Mouse (Mus musculus) lung, embryonic 14.5 days (tissue): ENCODE measurements around the gene Zdhhc20. TPM values are rescaled to one million over a fixed set of nuclear protein-coding genes. Genes with fewer than 3 reads are reported as not detected.

Experiments
- ATAC-seq: fragments of 200-750 bp; cut with Nextera tagmentation; 2 replicates; pipeline ENCODE4 v1.8.0; 2017; ENCODE audit warnings: mild to moderate bottlenecking, moderate TSS enrichment, moderate library complexity; ENCODE audit not compliant: insufficient read depth
- DNase-seq: peaks from one replicate; pipeline ENCODE4 v3.0.0-alpha.2; 2015
- H3K27ac ChIP-seq: fragments of 300-500 bp; sonication (generic); 2 replicates; pipeline ENCODE4 v1.5.1; 2014; ENCODE audit warnings: low read depth, mild to moderate bottlenecking, moderate library complexity
- H3K27me3 ChIP-seq: fragments of 300-500 bp; sonication (generic); 2 replicates; pipeline ENCODE4 v1.6.1; 2014; ENCODE audit warnings: low read length, control low read depth; ENCODE audit not compliant: insufficient read depth
- H3K36me3 ChIP-seq: fragments of 300-500 bp; sonication (generic); 2 replicates; pipeline ENCODE4 v1.6.1; 2014; ENCODE audit warnings: control low read depth; ENCODE audit not compliant: insufficient read depth
- H3K4me1 ChIP-seq: fragments of 300-500 bp; sonication (generic); 2 replicates; pipeline ENCODE4 v1.6.1; 2014; ENCODE audit warnings: antibody characterized with exemption, control low read depth; ENCODE audit not compliant: insufficient read depth
- H3K4me2 ChIP-seq: fragments of 300-500 bp; sonication (generic); 2 replicates; pipeline ENCODE4 v1.6.1; 2014; ENCODE audit warnings: mild to moderate bottlenecking
- H3K4me3 ChIP-seq: fragments of 300-500 bp; sonication (generic); 2 replicates; pipeline ENCODE4 v1.5.1; 2014; ENCODE audit warnings: low read depth, low read length
- H3K9ac ChIP-seq: fragments of 300-500 bp; sonication (generic); 2 replicates; pipeline ENCODE4 v1.6.1; 2014
- H3K9me3 ChIP-seq: fragments of 300-500 bp; sonication (generic); 2 replicates; pipeline ENCODE4 v1.6.1; 2016; ENCODE audit warnings: low read depth, low read length, control low read depth
- CTCF ChIP-seq: IDR thresholded peaks from 2 replicates; pipeline ENCODE4 v1.5.1; 2016; ENCODE audit warnings: antibody characterized with exemption, low read depth
- WGBS: fragments of 180-500 bp; shearing (Covaris S2); extraction: QIAGEN DNeasy Blood & Tissue Kit; methylation state at CpG from one replicate; pipeline ENCODE4 v1.1.7; 2014; 5-methylcytosine and 5-hydroxymethylcytosine counted together
- polyA plus RNA-seq: library from polyadenylated mRNA; unstranded; fragments of >200 nt; fragmentation: Nextera tagmentation; extraction: Ambion mirVana; gene quantifications from 2 replicates; pipeline ENCODE4 v1.2.1, GENCODE M21; 2014

The Zdhhc20 gene
- polyA plus RNA-seq, 1 experiment from 2014 or later = 62.8 TPM

GRCm38 (mm10) chr14:57892961-57893360 lies 2.9 kb upstream of the Zdhhc20 start:
- Histone ChIP-seq H3K27ac (peak overlapping the region; percentile 9; the same call in 1 of the 2 replicates), H3K4me3 (no peak overlapping the region), H3K4me1 (no peaks in the 10 kb centered on the region), H3K27me3 (no peaks in the 10 kb centered on the region), H3K4me2 (no peak overlapping the region), H3K9ac (no peak overlapping the region), H3K9me3 (no peaks in the 10 kb centered on the region), H3K36me3 (no peaks in the 10 kb centered on the region)
- ATAC-seq (no peak), DNase-seq (peak; percentile 63)
- 88% methylated on average over 1 of the region's 1 CpGs for WGBS
- no peak for TF ChIP-seq CTCF

GRCm38 (mm10) chr14:57889541-57890010 lies 500 bp downstream of the Zdhhc20 start:
- H3K4me2 ChIP-seq = peak overlapping the region; percentile 73
- H3K27me3 ChIP-seq = no peaks in the 10 kb centered on the region
- WGBS = under 1% methylated on average over 37 of the region's 37 CpGs
- no peak for TF ChIP-seq CTCF
- ATAC-seq = no peak
- no peaks in the 10 kb centered on the region for H3K9me3 ChIP-seq
- H3K36me3 ChIP-seq = no peaks in the 10 kb centered on the region
- peak overlapping the region; percentile 94 for H3K9ac ChIP-seq
- H3K4me1 ChIP-seq = no peaks in the 10 kb centered on the region
- H3K4me3 ChIP-seq = peak overlapping the region; percentile 90
- DNase-seq = peak; percentile 68
- peak overlapping the region; percentile 87 for H3K27ac ChIP-seq

GRCm38 (mm10) chr14:57887171-57887570 lies 2.9 kb downstream of the Zdhhc20 start:
- H3K4me1 ChIP-seq = 0 out of 2 replicates have a peak, but pooled peaks cover 8% of the 10 kb centered on the region
- ATAC-seq = no peak
- H3K27me3 ChIP-seq = no peaks in the 10 kb centered on the region
- no peak overlapping the region for H3K4me2 ChIP-seq
- TF ChIP-seq CTCF = no peak
- H3K9me3 ChIP-seq = no peaks in the 10 kb centered on the region
- peak; percentile 43 for DNase-seq
- WGBS = 65% methylated on average over 8 of the region's 8 CpGs
- no peak overlapping the region for H3K27ac ChIP-seq
- no peak overlapping the region for H3K4me3 ChIP-seq
- H3K9ac ChIP-seq = no peak overlapping the region
- no peaks in the 10 kb centered on the region for H3K36me3 ChIP-seq

GRCm38 (mm10) chr14:57886032-57886431 lies 4.0 kb downstream of the Zdhhc20 start:
- Histone ChIP-seq H3K9ac (no peak overlapping the region), H3K27ac (no peak overlapping the region), H3K9me3 (no peaks in the 10 kb centered on the region), H3K4me2 (no peak overlapping the region), H3K27me3 (no peaks in the 10 kb centered on the region), H3K36me3 (no peaks in the 10 kb centered on the region), H3K4me1 (0 out of 2 replicates have a peak, but pooled peaks cover 8% of the 10 kb centered on the region), H3K4me3 (no peak overlapping the region)
- 71% methylated on average over 2 of the region's 2 CpGs for WGBS
- DNase-seq (no peak), ATAC-seq (no peak)
- no peak for TF ChIP-seq CTCF

GRCm38 (mm10) chr14:57883341-57883740 lies 6.7 kb downstream of the Zdhhc20 start:
- DNase-seq (peak; percentile 33), ATAC-seq (no peak)
- Histone ChIP-seq H3K36me3 (no peaks in the 10 kb centered on the region), H3K4me2 (no peak overlapping the region), H3K9me3 (no peaks in the 10 kb centered on the region), H3K27ac (peak overlapping the region; percentile 27; the same call in 1 of the 2 replicates), H3K4me3 (no peak overlapping the region), H3K9ac (no peak overlapping the region), H3K4me1 (0 out of 2 replicates have a peak, but pooled peaks cover 8% of the 10 kb centered on the region), H3K27me3 (no peaks in the 10 kb centered on the region)
- WGBS = 86% methylated on average over 3 of the region's 3 CpGs
- no peak for TF ChIP-seq CTCF

GRCm38 (mm10) chr14:57882720-57883119 lies 7.4 kb downstream of the Zdhhc20 start:
- no peaks in the 10 kb centered on the region for H3K36me3 ChIP-seq
- H3K4me3 ChIP-seq = no peak overlapping the region
- TF ChIP-seq CTCF = no peak
- H3K4me2 ChIP-seq = no peak overlapping the region
- H3K9ac ChIP-seq = no peak overlapping the region
- 30% methylated on average over 4 of the region's 4 CpGs for WGBS
- no peaks in the 10 kb centered on the region for H3K27me3 ChIP-seq
- DNase-seq (peak; percentile 53), ATAC-seq (no peak)
- 0 out of 2 replicates have a peak, but pooled peaks cover 8% of the 10 kb centered on the region for H3K4me1 ChIP-seq
- H3K9me3 ChIP-seq = no peaks in the 10 kb centered on the region
- peak overlapping the region; percentile 54; the same call in 1 of the 2 replicates for H3K27ac ChIP-seq

- Histone ChIP-seq H3K4me3 (no peak overlapping the region), H3K36me3 (no peaks in the 10 kb centered on the region), H3K27me3 (no peaks in the 10 kb centered on the region), H3K4me1 (0 out of 2 replicates have a peak, but pooled peaks cover 8% of the 10 kb centered on the region), H3K9me3 (no peaks in the 10 kb centered on the region), H3K9ac (no peak overlapping the region), H3K4me2 (no peak overlapping the region), H3K27ac (peak overlapping the region; percentile 30; the same call in 1 of the 2 replicates)
- DNase-seq = peak; percentile 49
- peak; percentile 28; the same call in 1 of the 2 replicates for TF ChIP-seq CTCF
- 51% methylated on average over 4 of the region's 4 CpGs for WGBS
- no peak for ATAC-seq
Observed at GRCm38 (mm10) chr14:57881793-57882192, 8.3 kb downstream of the Zdhhc20 start.
